Comparison of ENCODE assay signal across 8 mouse cellular contexts in genomic region chr11:101173631-101174388, GRCm38 (mm10). TPM values are rescaled to one million over a fixed set of nuclear protein-coding genes. Genes with fewer than 3 reads are reported as not detected.
DNase-seq lines count a peak whose midpoint lies in the region; ATAC-seq and TF ChIP-seq lines count a peak whose summit lies in the region.

No protein-coding gene starts in this region.

- peak; percentile 78 for DNase-seq in ES-CJ7 (ENCODE audit: low read depth, low spot score)
- peak; percentile 91 for DNase-seq in forebrain, embryonic 11.5 days (ENCODE audit: low spot score)
- DNase-seq in heart, postnatal 14 days: peak; percentile 85 to 86
- peak; percentile 82 to 92 for DNase-seq in kidney, postnatal 25 days
- peak; percentile 87 for DNase-seq in lung, postnatal 0 days (ENCODE audit: low spot score)
- DNase-seq in thymus, postnatal 4 days: peak; percentile 85

- WGBS in forebrain, embryonic 11.5 days: under 1% methylated on average over 61 of the region's 61 CpGs
- 1% methylated on average over 61 of the region's 61 CpGs for WGBS in lung, postnatal 0 days
- 7% methylated on average over 61 of the region's 61 CpGs for WGBS in olfactory bulb, adult 2 months

- peaks cover 71% of the 10 kb centered on the region for H3K27me3 ChIP-seq in forebrain, embryonic 11.5 days (ENCODE audit: control insufficient read depth, insufficient read depth, low read length)
- peaks cover 5% of the 10 kb centered on the region for H3K27me3 ChIP-seq in lung, postnatal 0 days (replicated peaks; ENCODE audit: insufficient read depth, low read length)

- TF ChIP-seq CTCF in lung, postnatal 0 days (IDR thresholded peaks at IDR 0.05): peak; percentile 98
- peak; percentile 94 for TF ChIP-seq CTCF in olfactory bulb, adult 2 months (IDR thresholded peaks at IDR 0.05; ENCODE audit: insufficient read depth, low read depth, low read length)

- peak overlapping the region; percentile 63 for H3K4me3 ChIP-seq in brown adipose tissue, adult 24 weeks (ENCODE audit: insufficient read depth, low read depth, low read length)
- H3K4me3 ChIP-seq in forebrain, embryonic 11.5 days (ENCODE audit: low read depth, low read length): peak overlapping the region; percentile 23
- H3K4me3 ChIP-seq in lung, postnatal 0 days (ENCODE audit: low read depth, low read length): peak overlapping the region; percentile 28
- peak overlapping the region; percentile 28 for H3K4me3 ChIP-seq in olfactory bulb, adult 2 months (ENCODE audit: insufficient read depth, low read depth, low read length)

- ATAC-seq in forebrain, embryonic 11.5 days (replicated peaks; ENCODE audit: low FRiP score): peak; percentile 50
- peak; percentile 53 for ATAC-seq in lung, postnatal 0 days

- H3K4me1 ChIP-seq in brown adipose tissue, adult 24 weeks (ENCODE audit: control insufficient read depth, insufficient read depth, insufficient read length, low read length): peaks cover 8% of the 10 kb centered on the region
- peaks cover 32% of the 10 kb centered on the region for H3K4me1 ChIP-seq in forebrain, embryonic 11.5 days (replicated peaks; ENCODE audit: control insufficient read depth, insufficient read depth, low read length)
- H3K4me1 ChIP-seq in lung, postnatal 0 days (ENCODE audit: insufficient read depth, low read depth, low read length): peaks cover 30% of the 10 kb centered on the region
- peaks cover 55% of the 10 kb centered on the region for H3K4me1 ChIP-seq in olfactory bulb, adult 2 months (ENCODE audit: control insufficient read depth, insufficient read depth, low read length)

- no peak for TF ChIP-seq EP300 in lung, postnatal 0 days (IDR thresholded peaks at IDR 0.05)

- H3K9ac ChIP-seq in forebrain, embryonic 11.5 days (ENCODE audit: low read length): peak overlapping the region; percentile 49
- H3K9ac ChIP-seq in lung, postnatal 0 days (replicated peaks; ENCODE audit: low read depth): peak overlapping the region; percentile 10; the same call in 1 of the 2 replicates

- peak overlapping the region; percentile 64 for H3K4me2 ChIP-seq in forebrain, embryonic 11.5 days (ENCODE audit: low read depth, low read length, severe bottlenecking)
- peak overlapping the region; percentile 68 for H3K4me2 ChIP-seq in lung, postnatal 0 days (replicated peaks; ENCODE audit: low read depth, low read length)

- peak overlapping the region; percentile 80 for H3K27ac ChIP-seq in brown adipose tissue, adult 24 weeks (replicated peaks; ENCODE audit: low read depth, low read length)
- H3K27ac ChIP-seq in forebrain, embryonic 11.5 days (ENCODE audit: low read depth, low read length): no peak overlapping the region
- peak overlapping the region; percentile 76 for H3K27ac ChIP-seq in lung, postnatal 0 days (ENCODE audit: low read length)
- H3K27ac ChIP-seq in olfactory bulb, adult 2 months (ENCODE audit: insufficient read depth, low read depth, low read length): no peak overlapping the region

- intact Hi-C loops in heart, postnatal 14 days (cut with DNase I): loop anchor here (10.0 kb wide), 1 partner anchor 279 kb away; no protein-coding TSS in a partner anchor

- TF ChIP-seq POLR2A in olfactory bulb, adult 2 months (IDR thresholded peaks at IDR 0.05; ENCODE audit: insufficient read depth, low read depth, low read length): peak; percentile 30; the same call in 1 of the 2 replicates

- no peaks in the 10 kb centered on the region for H3K36me3 ChIP-seq in forebrain, embryonic 11.5 days (ENCODE audit: control insufficient read depth, insufficient read depth, low read length)
- no peaks in the 10 kb centered on the region for H3K36me3 ChIP-seq in lung, postnatal 0 days (ENCODE audit: insufficient read depth, low read length)

- H3K9me3 ChIP-seq in forebrain, embryonic 11.5 days (ENCODE audit: control insufficient read depth, low read length): no peaks in the 10 kb centered on the region
- H3K9me3 ChIP-seq in lung, postnatal 0 days (ENCODE audit: low read length): no peaks in the 10 kb centered on the region

RNA-seq across cellular contexts. Expression of gene Ccr10, which starts 1.4 kb away (rescaled TPM):
- 1.2 TPM in 1 of 2 replicates, not detected in the other for polyA plus RNA-seq in brown adipose tissue, adult 24 weeks (2012; ENCODE audit: insufficient read depth, insufficient read length, missing spikeins)
- polyA plus RNA-seq in forebrain, embryonic 11.5 days (2014; fragmentation: Nextera tagmentation; extraction: Ambion mirVana): 0.17 TPM in 1 of 2 replicates, not detected in the other
- not detected for total RNA-seq in heart, postnatal 14 days (2021)
- 0.06 and 0.20 TPM in 2 replicates for polyA plus RNA-seq in lung, postnatal 0 days (2015; fragmentation: Nextera tagmentation; extraction: Ambion mirVana)
- not detected in 2 replicates for polyA plus RNA-seq in olfactory bulb, adult 2 months (2012; ENCODE audit: insufficient read depth, insufficient read length, low replicate concordance, missing spikeins)

RNA-seq across cellular contexts. Expression of gene Plekhh3, which starts 2.7 kb away (rescaled TPM):
- 21.8 and 33.6 TPM in 2 replicates for polyA plus RNA-seq in brown adipose tissue, adult 24 weeks (2012; ENCODE audit: insufficient read depth, insufficient read length, missing spikeins)
- polyA plus RNA-seq in forebrain, embryonic 11.5 days (2014; fragmentation: Nextera tagmentation; extraction: Ambion mirVana): 7.9 and 9.1 TPM in 2 replicates
- total RNA-seq in heart, postnatal 14 days (2021): 10 to 100 TPM; 26.6 to 26.9 TPM
- 12.3 and 14.2 TPM in 2 replicates for polyA plus RNA-seq in lung, postnatal 0 days (2015; fragmentation: Nextera tagmentation; extraction: Ambion mirVana)
- polyA plus RNA-seq in olfactory bulb, adult 2 months (2012; ENCODE audit: insufficient read depth, insufficient read length, low replicate concordance, missing spikeins): not detected in 2 replicates

RNA-seq across cellular contexts. Expression of gene Cntnap1, which starts 3.5 kb away (rescaled TPM):
- 7.2 and 11.2 TPM in 2 replicates for polyA plus RNA-seq in brown adipose tissue, adult 24 weeks (2012; ENCODE audit: insufficient read depth, insufficient read length, missing spikeins)
- polyA plus RNA-seq in forebrain, embryonic 11.5 days (2014; fragmentation: Nextera tagmentation; extraction: Ambion mirVana): 0.35 and 0.55 TPM in 2 replicates
- 1 to 10 TPM; 1.4 to 2.1 TPM for total RNA-seq in heart, postnatal 14 days (2021)
- 0.24 and 0.56 TPM in 2 replicates for polyA plus RNA-seq in lung, postnatal 0 days (2015; fragmentation: Nextera tagmentation; extraction: Ambion mirVana)
- not detected in 2 replicates for polyA plus RNA-seq in olfactory bulb, adult 2 months (2012; ENCODE audit: insufficient read depth, insufficient read length, low replicate concordance, missing spikeins)

RNA-seq across cellular contexts. Expression of gene Tubg2, which starts 18.1 kb away (rescaled TPM):
- 1.1 and 1.9 TPM in 2 replicates for polyA plus RNA-seq in brown adipose tissue, adult 24 weeks (2012; ENCODE audit: insufficient read depth, insufficient read length, missing spikeins)
- polyA plus RNA-seq in forebrain, embryonic 11.5 days (2014; fragmentation: Nextera tagmentation; extraction: Ambion mirVana): 3.9 and 4.5 TPM in 2 replicates
- 1 to 10 TPM; 2.2 to 2.9 TPM for total RNA-seq in heart, postnatal 14 days (2021)
- polyA plus RNA-seq in lung, postnatal 0 days (2015; fragmentation: Nextera tagmentation; extraction: Ambion mirVana): 1.9 and 2.3 TPM in 2 replicates
- not detected in 2 replicates for polyA plus RNA-seq in olfactory bulb, adult 2 months (2012; ENCODE audit: insufficient read depth, insufficient read length, low replicate concordance, missing spikeins)

RNA-seq across cellular contexts. Expression of gene Ezh1, which starts 52.5 kb away (rescaled TPM):
- 13.3 and 20.7 TPM in 2 replicates for polyA plus RNA-seq in brown adipose tissue, adult 24 weeks (2012; ENCODE audit: insufficient read depth, insufficient read length, missing spikeins)
- 10.5 and 12.8 TPM in 2 replicates for polyA plus RNA-seq in forebrain, embryonic 11.5 days (2014; fragmentation: Nextera tagmentation; extraction: Ambion mirVana)
- 10 to 100 TPM; 24.0 to 27.5 TPM for total RNA-seq in heart, postnatal 14 days (2021)
- 17.1 and 17.4 TPM in 2 replicates for polyA plus RNA-seq in lung, postnatal 0 days (2015; fragmentation: Nextera tagmentation; extraction: Ambion mirVana)
- not detected in 2 replicates for polyA plus RNA-seq in olfactory bulb, adult 2 months (2012; ENCODE audit: insufficient read depth, insufficient read length, low replicate concordance, missing spikeins)

Comparison
In these comparisons a context has a peak if more than half of its experiments do, and no peak if none do; other contexts are left out.
1. H3K27ac ChIP-seq: peak in brown adipose tissue, adult 24 weeks (single experiment) and lung, postnatal 0 days (single experiment); none in forebrain, embryonic 11.5 days (single experiment) and olfactory bulb, adult 2 months (single experiment).
2. Peak in every context shown above with its lines, with median percentiles within 50 percentile points of each other: DNase-seq and H3K4me3 ChIP-seq.